15 mouse cellular contexts compared by ENCODE assay signal in genomic region chr14:45167366-45167765, GRCm38 (mm10). TPM values are rescaled to one million over a fixed set of nuclear protein-coding genes. Genes with fewer than 3 reads are reported as not detected.
DNase-seq lines count a peak whose midpoint lies in the region; ATAC-seq and TF ChIP-seq lines count a peak whose summit lies in the region.
"Had no signal": no experiment of that assay in that cellular context is flagged by ENCODE, and none has a peak within 500 bp of the region (broad histone marks: within the 10 kb centered on the region; RNA-seq: fewer than 3 reads in every experiment).

No protein-coding gene starts in this region.

- peak; percentile 30 for DNase-seq in CD4-positive, CD25-positive, alpha-beta regulatory T cell, adult 2 months (ENCODE audit: low read depth, low spot score)
- DNase-seq in left cerebral cortex, adult 2 months (ENCODE audit: extremely low spot score in 1 of 2, low spot score in 2 of 2) = no peak
- no peak for DNase-seq in left cerebral cortex, postnatal 25 days (ENCODE audit: low spot score in 2 of 2)
- DNase-seq in CD4-positive helper T cell, adult 2 months (ENCODE audit: low read depth, low spot score) = peak; percentile 24
- DNase-seq in induced T-regulatory cell, adult 2 months (ENCODE audit: low read depth) = peak; percentile 22
- no peak for DNase-seq in right cerebral cortex, postnatal 14 days
- no peak for DNase-seq in gastrocnemius, postnatal 4 days (ENCODE audit: low spot score in 2 of 2)
- DNase-seq: left cerebral cortex, postnatal 4 days; lung, postnatal 36 days; right cerebral cortex, postnatal 25 days had no signal

- no peak overlapping the region for H3K27ac ChIP-seq in left cerebral cortex, adult 2 months
- H3K27ac ChIP-seq: embryonic facial prominence, embryonic 12.5 days; hindbrain, embryonic 12.5 days had no signal

- peak; percentile 50 for TF ChIP-seq CTCF in left cerebral cortex, adult 2 months (IDR thresholded peaks at IDR 0.05)

- intact Hi-C loops in left cerebral cortex, adult 2 months (cut with DNase I) = no loop called here
- intact Hi-C loops in left cerebral cortex, postnatal 25 days (cut with DNase I) = no loop called here

- no peak overlapping the region for H3K4me3 ChIP-seq in left cerebral cortex, adult 2 months
- H3K4me3 ChIP-seq: embryonic facial prominence, embryonic 12.5 days; hindbrain, embryonic 12.5 days; myocyte had no signal

- no peak for ATAC-seq in CD4-positive, CD25-positive, alpha-beta regulatory T cell, adult 4 months
- ATAC-seq: activated CD4-positive, CD25-positive, alpha-beta regulatory T cell, adult 4 months had no signal

RNA-seq across cellular contexts. Expression of gene Gpr137c, which starts 52.2 kb away (rescaled TPM):
- polyA plus RNA-seq in CD4-positive, CD25-positive, alpha-beta regulatory T cell, adult 4 months (2017; shearing (Covaris generic)) = under 1 TPM; 0.46 to 0.98 TPM
- 10 to 100 TPM; 33.8 to 35.3 TPM for total RNA-seq in left cerebral cortex, adult 2 months (2021)
- 10 to 100 TPM; 29.8 to 39.9 TPM for total RNA-seq in left cerebral cortex, postnatal 25 days (2021)
- total RNA-seq in gastrocnemius, postnatal 4 days (2021) = 1 to 10 TPM; 3.0 to 5.0 TPM

RNA-seq across cellular contexts. Expression of gene Txndc16, which starts 52.8 kb away (rescaled TPM):
- 10 to 100 TPM; 16.4 to 17.0 TPM for polyA plus RNA-seq in CD4-positive, CD25-positive, alpha-beta regulatory T cell, adult 4 months (2017; shearing (Covaris generic))
- 10 to 100 TPM; 65.6 to 66.5 TPM for total RNA-seq in left cerebral cortex, adult 2 months (2021)
- total RNA-seq in left cerebral cortex, postnatal 25 days (2021) = 10 to 100 TPM; 67.2 to 69.8 TPM
- 10 to 100 TPM; 13.1 to 14.7 TPM for total RNA-seq in gastrocnemius, postnatal 4 days (2021)

Comparison
In these comparisons a context has a peak if more than half of its experiments do, and no peak if none do; other contexts are left out.
1. DNase-seq: peak in CD4-positive, CD25-positive, alpha-beta regulatory T cell, adult 2 months (single experiment), CD4-positive helper T cell, adult 2 months (single experiment) and induced T-regulatory cell, adult 2 months (single experiment); none in left cerebral cortex, adult 2 months (0 of 2), left cerebral cortex, postnatal 25 days (0 of 2), right cerebral cortex, postnatal 14 days (single experiment) and gastrocnemius, postnatal 4 days (0 of 2).
2. RNA of gene Gpr137c, which starts 52.2 kb away (total RNA-seq): 29.8 to 39.9 TPM in left cerebral cortex, postnatal 25 days and 33.8 to 35.3 TPM in left cerebral cortex, adult 2 months; 3.0 to 5.0 TPM in gastrocnemius, postnatal 4 days; every median in the first group is over 4 times any median in the second.
3. RNA of gene Txndc16, which starts 52.8 kb away (total RNA-seq): 67.2 to 69.8 TPM in left cerebral cortex, postnatal 25 days and 65.6 to 66.5 TPM in left cerebral cortex, adult 2 months; 13.1 to 14.7 TPM in gastrocnemius, postnatal 4 days; every median in the first group is over 4 times any median in the second.